Mouse (Mus musculus): ENCODE data around the gene Gm5447.

DNA sequence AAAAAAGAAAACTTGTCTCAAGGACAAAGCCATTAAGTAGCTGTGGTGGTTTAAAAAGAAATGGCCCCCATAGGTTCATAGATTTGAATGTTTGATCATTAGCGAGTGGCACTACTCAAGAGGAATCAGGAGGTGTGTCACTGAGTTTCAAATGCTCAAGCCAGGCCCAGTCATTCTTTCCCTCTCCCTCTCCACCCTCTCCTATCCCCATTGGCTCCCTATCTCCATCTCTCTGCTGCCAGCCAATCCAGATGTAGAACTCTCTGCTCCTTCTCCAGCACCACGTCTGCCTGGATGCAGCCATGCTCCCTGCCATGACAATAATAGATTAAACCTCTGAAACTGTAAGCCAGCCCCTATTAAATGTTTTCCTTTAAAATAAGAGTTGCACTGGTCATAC, 12.1 kb upstream of the Gm5447 start:
- TF ChIP-seq POLR2A (IDR thresholded peaks at IDR 0.05; ENCODE audit: borderline replicate concordance, extremely low read depth, low read depth, low read length), result no peak
- TF ChIP-seq CTCF (IDR thresholded peaks at IDR 0.05; ENCODE audit: insufficient read depth, low read length), result no peak
